Mouse (Mus musculus) frontal cortex, adult 2 months (tissue): ENCODE data around the gene Nkapd1. TPM values are rescaled to one million over a fixed set of nuclear protein-coding genes. Genes with fewer than 3 reads are reported as not detected.
"Not testable (repeated sequence)": the region's sequence is repeated elsewhere in the genome, so short reads cannot be mapped to it uniquely, and the experiment has no call there.

ENCODE experiments used
- DNase-seq, 2 experiments: peaks; one replicate each; pipeline ENCODE4 v3.0.0; 2022; ENCODE audit warnings: low spot score in 1 of 2; ENCODE audit errors: extremely low spot score in 1 of 2
- polyA plus RNA-seq: library from polyadenylated mRNA; depleted of rRNA; stranded (reverse); fragments of >200 nt; gene quantifications from 2 replicates; pipeline ENCODE4 v1.2.3, GENCODE M21; 2012; rRNA removed

Gene Nkapd1
- 14.0 and 15.0 TPM in 2 replicates for polyA plus RNA-seq

GRCm38 (mm10) chr9:50616766-50617603, at the start of gene Nkapd1, which contains the start of gene Pih1d2:
Gene Nkapd1 (minus strand): TSS chr9:50617464.
Gene Pih1d2 (plus strand): TSS chr9:50617321.
- DNase-seq = peak; percentile 82 to 94

- DNase-seq = no peak
These were observed 49.2 kb upstream of the Nkapd1 start for GRCm38 (mm10) chr9:50666442-50666841.

- no peak for DNase-seq
These were observed 47.6 kb upstream of the Nkapd1 start for GRCm38 (mm10) chr9:50664826-50665225.

- DNase-seq = peak in 1 of 2 experiments; percentile 22
These were observed 43.2 kb upstream of the Nkapd1 start for GRCm38 (mm10) chr9:50660431-50660830.

- peak; percentile 81 to 88 for DNase-seq
These were observed 42.3 kb upstream of the Nkapd1 start, which contains the start of gene Dlat for GRCm38 (mm10) chr9:50659392-50660217. Gene Dlat (minus strand): TSS chr9:50659780.

- DNase-seq = peak in 1 of 2 experiments; percentile 28
These were observed 41.7 kb upstream of the Nkapd1 start for GRCm38 (mm10) chr9:50658941-50659388.

GRCm38 (mm10) chr9:50658391-50658790, 41.1 kb upstream of the Nkapd1 start:
- DNase-seq = no peak

- no peak for DNase-seq
These were observed 33.2 kb upstream of the Nkapd1 start for GRCm38 (mm10) chr9:50650503-50650902.

GRCm38 (mm10) chr9:50646826-50647370, 29.6 kb upstream of the Nkapd1 start:
- DNase-seq = no peak

- DNase-seq = no peak
These were observed 17.0 kb upstream of the Nkapd1 start for GRCm38 (mm10) chr9:50634270-50634669.

- DNase-seq = no peak
These were observed 15.8 kb upstream of the Nkapd1 start for GRCm38 (mm10) chr9:50633059-50633458.

GRCm38 (mm10) chr9:50632016-50632688, 14.9 kb upstream of the Nkapd1 start:
- DNase-seq = no peak

GRCm38 (mm10) chr9:50630903-50631302, 13.6 kb upstream of the Nkapd1 start:
- not testable (repeated sequence) for DNase-seq

GRCm38 (mm10) chr9:50617794-50618330, 598 bp upstream of the Nkapd1 start:
- DNase-seq = no peak

GRCm38 (mm10) chr9:50616161-50616560, 1.1 kb downstream of the Nkapd1 start:
- no peak for DNase-seq

- peak; percentile 36 to 50 for DNase-seq
These were observed 5.1 kb downstream of the Nkapd1 start for GRCm38 (mm10) chr9:50612115-50612514.

- DNase-seq = no peak
These were observed 12.9 kb downstream of the Nkapd1 start for GRCm38 (mm10) chr9:50604338-50604737.

GRCm38 (mm10) chr9:50603998-50604324, 13.3 kb downstream of the Nkapd1 start:
- DNase-seq = no peak

GRCm38 (mm10) chr9:50603189-50603997, 13.9 kb downstream of the Nkapd1 start, which contains the start of the genes Sdhd and Timm8b:
Gene Sdhd (minus strand): TSS chr9:50603812.
Gene Timm8b (plus strand): TSS chr9:50603910.
- DNase-seq = peak; percentile 94 to 97
